ENCODE assay signal across 8 mouse cellular contexts in genomic region chr8:123643330-123644051, GRCm38 (mm10). TPM values are rescaled to one million over a fixed set of nuclear protein-coding genes. Genes with fewer than 3 reads are reported as not detected.
DNase-seq lines count a peak whose midpoint lies in the region; ATAC-seq and TF ChIP-seq lines count a peak whose summit lies in the region.

No protein-coding gene starts in this region.

- peaks cover 21% of the 10 kb centered on the region for H3K27me3 ChIP-seq in heart, embryonic 13.5 days (replicated peaks)
- peaks cover 11% of the 10 kb centered on the region for H3K27me3 ChIP-seq in kidney, embryonic 15.5 days
- H3K27me3 ChIP-seq in liver, embryonic 14.5 days (ENCODE audit: control insufficient read depth, insufficient read depth, low read length): no peaks in the 10 kb centered on the region; the same call in 1 of the 2 replicates
- peaks cover 8% of the 10 kb centered on the region; the same call in 1 of the 2 replicates for H3K27me3 ChIP-seq in neural tube, embryonic 13.5 days

- peak overlapping the region; percentile 36 for H3K4me3 ChIP-seq in heart, embryonic 13.5 days
- peak overlapping the region; percentile 35 for H3K4me3 ChIP-seq in kidney, embryonic 15.5 days (replicated peaks)
- H3K4me3 ChIP-seq in liver, embryonic 14.5 days (ENCODE audit: insufficient read depth in 1 of 2, low read depth in 2 of 2, low read length in 2 of 2): no peak overlapping the region
- peak overlapping the region; percentile 25 for H3K4me3 ChIP-seq in neural tube, embryonic 13.5 days

- H3K4me2 ChIP-seq in heart, embryonic 13.5 days: peak overlapping the region; percentile 61
- peak overlapping the region; percentile 62 for H3K4me2 ChIP-seq in kidney, embryonic 15.5 days
- H3K4me2 ChIP-seq in liver, embryonic 14.5 days (ENCODE audit: low read depth): no peak overlapping the region
- H3K4me2 ChIP-seq in neural tube, embryonic 13.5 days: peak overlapping the region; percentile 49

- no peak for TF ChIP-seq EP300 in liver, embryonic 14.5 days (IDR thresholded peaks at IDR 0.05; ENCODE audit: low read depth)

- H3K9ac ChIP-seq in heart, embryonic 13.5 days: 0 out of 2 replicates have a peak overlapping the region, but pooled peaks have one; percentile 45
- H3K9ac ChIP-seq in kidney, embryonic 15.5 days: peak overlapping the region; percentile 44; the same call in 1 of the 2 replicates
- no peak overlapping the region for H3K9ac ChIP-seq in liver, embryonic 14.5 days (replicated peaks)
- 0 out of 2 replicates have a peak overlapping the region, but pooled peaks have one; percentile 47 for H3K9ac ChIP-seq in neural tube, embryonic 13.5 days

- H3K9me3 ChIP-seq in heart, embryonic 13.5 days: no peaks in the 10 kb centered on the region
- H3K9me3 ChIP-seq in kidney, embryonic 15.5 days (replicated peaks): no peaks in the 10 kb centered on the region
- no peaks in the 10 kb centered on the region for H3K9me3 ChIP-seq in liver, embryonic 14.5 days (ENCODE audit: control insufficient read depth, low read length)
- no peaks in the 10 kb centered on the region for H3K9me3 ChIP-seq in neural tube, embryonic 13.5 days

- H3K27ac ChIP-seq in heart, embryonic 13.5 days (replicated peaks): no peak overlapping the region
- no peak overlapping the region for H3K27ac ChIP-seq in kidney, embryonic 15.5 days
- H3K27ac ChIP-seq in liver, embryonic 14.5 days: no peak overlapping the region
- H3K27ac ChIP-seq in neural tube, embryonic 13.5 days (replicated peaks): no peak overlapping the region

- H3K4me1 ChIP-seq in heart, embryonic 13.5 days: peaks cover 6% of the 10 kb centered on the region; the same call in 1 of the 2 replicates
- peaks cover 10% of the 10 kb centered on the region for H3K4me1 ChIP-seq in kidney, embryonic 15.5 days
- no peaks in the 10 kb centered on the region for H3K4me1 ChIP-seq in liver, embryonic 14.5 days (replicated peaks; ENCODE audit: control insufficient read depth in 2 of 2, insufficient read depth in 2 of 2, low read length in 1 of 2)
- H3K4me1 ChIP-seq in neural tube, embryonic 13.5 days (replicated peaks): peaks cover 6% of the 10 kb centered on the region

- no peaks in the 10 kb centered on the region for H3K36me3 ChIP-seq in heart, embryonic 13.5 days
- no peaks in the 10 kb centered on the region for H3K36me3 ChIP-seq in kidney, embryonic 15.5 days
- no peaks in the 10 kb centered on the region for H3K36me3 ChIP-seq in liver, embryonic 14.5 days (replicated peaks; ENCODE audit: control insufficient read depth, insufficient read depth, low read depth)
- no peaks in the 10 kb centered on the region for H3K36me3 ChIP-seq in neural tube, embryonic 13.5 days

- DNase-seq in urinary bladder, postnatal 14 days (ENCODE audit: low spot score): peak; percentile 73
- no peak for DNase-seq in urinary bladder, postnatal 10 days (ENCODE audit: low spot score)
- peak; percentile 86 for DNase-seq in embryo, embryonic 10 days (ENCODE audit: low spot score)
- DNase-seq in liver, embryonic 14.5 days (ENCODE audit: low read depth in 3 of 3, low spot score in 3 of 3): no peak

- no peak for ATAC-seq in heart, embryonic 13.5 days (ENCODE audit: extremely low read depth, insufficient number of reproducible peaks, low FRiP score, low TSS enrichment)
- no peak for ATAC-seq in kidney, embryonic 15.5 days (replicated peaks; ENCODE audit: low FRiP score)
- ATAC-seq in liver, embryonic 14.5 days (ENCODE audit: insufficient read depth): no peak
- no peak for ATAC-seq in neural tube, embryonic 13.5 days (ENCODE audit: low read depth)
- no peak for ATAC-seq in monocyte, adult 5-6 weeks (replicated peaks; ENCODE audit: insufficient number of reproducible peaks, low FRiP score, low TSS enrichment, poor library complexity, severe bottlenecking)

- TF ChIP-seq CTCF in liver, embryonic 14.5 days (IDR thresholded peaks at IDR 0.05; ENCODE audit: low read depth): peak; percentile 62

- WGBS in heart, embryonic 13.5 days: 18% methylated on average over 25 of the region's 25 CpGs
- WGBS in kidney, embryonic 15.5 days: 18% methylated on average over 25 of the region's 25 CpGs
- 18% methylated on average over 25 of the region's 25 CpGs for WGBS in liver, embryonic 14.5 days (ENCODE audit: insufficient replicate concordance)
- WGBS in neural tube, embryonic 13.5 days: 15% methylated on average over 25 of the region's 25 CpGs

RNA-seq across cellular contexts. Expression of gene Rhou, which starts 10.2 kb away (rescaled TPM):
- 7.1 and 8.3 TPM in 2 replicates for polyA plus RNA-seq in heart, embryonic 13.5 days (2015; fragmentation: Nextera tagmentation; extraction: Ambion mirVana)
- 8.2 and 8.6 TPM in 2 replicates for polyA plus RNA-seq in kidney, embryonic 15.5 days (2015; fragmentation: Nextera tagmentation; extraction: Ambion mirVana)
- polyA plus RNA-seq in liver, embryonic 14.5 days (2012; rRNA removed): 1.6 and 2.7 TPM in 2 replicates
- 0.96 and 1.2 TPM in 2 replicates for polyA plus RNA-seq in liver, embryonic 14.5 days (2014; fragmentation: Nextera tagmentation; extraction: Ambion mirVana)
- 15.9 and 16.1 TPM in 2 replicates for polyA plus RNA-seq in neural tube, embryonic 13.5 days (2015; fragmentation: Nextera tagmentation; extraction: Ambion mirVana)
- 0.19 to 1.7 TPM (median 0.86 TPM) in 3 replicates for total RNA-seq in monocyte, adult 5-6 weeks (2017)

Comparison
In these comparisons a context has a peak if more than half of its experiments do, and no peak if none do; other contexts are left out.
1. DNase-seq: peak in urinary bladder, postnatal 14 days (single experiment) and embryo, embryonic 10 days (single experiment); none in urinary bladder, postnatal 10 days (single experiment) and liver, embryonic 14.5 days (0 of 3).
2. H3K4me3 ChIP-seq: peak in heart, embryonic 13.5 days (single experiment), kidney, embryonic 15.5 days (single experiment) and neural tube, embryonic 13.5 days (single experiment); none in liver, embryonic 14.5 days (0 of 2).